Mouse (Mus musculus): ENCODE results near the gene Inha. TPM values are rescaled to one million over a fixed set of nuclear protein-coding genes. Genes with fewer than 3 reads are reported as not detected.

Gene Inha
- polyA plus RNA-seq, 1 experiment from 2014 or later: 11.8 TPM

GRCm38 (mm10) chr1:75532280-75533172, 25.6 kb downstream of the Inha start:
- no peaks in the 10 kb centered on the region for H3K9me3 ChIP-seq
- H3K4me3 ChIP-seq: no peak overlapping the region
- 91% methylated on average over 19 of the region's 19 CpGs for WGBS
- H3K27ac ChIP-seq: no peak overlapping the region
- no peak overlapping the region for H3K4me2 ChIP-seq (replicated peaks)
- H3K27me3 ChIP-seq: no peaks in the 10 kb centered on the region
- no peak for ATAC-seq (ENCODE audit: insufficient number of reproducible peaks, insufficient read depth, low FRiP score, low TSS enrichment)
- H3K4me1 ChIP-seq: no peaks in the 10 kb centered on the region
- H3K9ac ChIP-seq: no peak overlapping the region
- peaks cover 72% of the 10 kb centered on the region for H3K36me3 ChIP-seq

DNA sequence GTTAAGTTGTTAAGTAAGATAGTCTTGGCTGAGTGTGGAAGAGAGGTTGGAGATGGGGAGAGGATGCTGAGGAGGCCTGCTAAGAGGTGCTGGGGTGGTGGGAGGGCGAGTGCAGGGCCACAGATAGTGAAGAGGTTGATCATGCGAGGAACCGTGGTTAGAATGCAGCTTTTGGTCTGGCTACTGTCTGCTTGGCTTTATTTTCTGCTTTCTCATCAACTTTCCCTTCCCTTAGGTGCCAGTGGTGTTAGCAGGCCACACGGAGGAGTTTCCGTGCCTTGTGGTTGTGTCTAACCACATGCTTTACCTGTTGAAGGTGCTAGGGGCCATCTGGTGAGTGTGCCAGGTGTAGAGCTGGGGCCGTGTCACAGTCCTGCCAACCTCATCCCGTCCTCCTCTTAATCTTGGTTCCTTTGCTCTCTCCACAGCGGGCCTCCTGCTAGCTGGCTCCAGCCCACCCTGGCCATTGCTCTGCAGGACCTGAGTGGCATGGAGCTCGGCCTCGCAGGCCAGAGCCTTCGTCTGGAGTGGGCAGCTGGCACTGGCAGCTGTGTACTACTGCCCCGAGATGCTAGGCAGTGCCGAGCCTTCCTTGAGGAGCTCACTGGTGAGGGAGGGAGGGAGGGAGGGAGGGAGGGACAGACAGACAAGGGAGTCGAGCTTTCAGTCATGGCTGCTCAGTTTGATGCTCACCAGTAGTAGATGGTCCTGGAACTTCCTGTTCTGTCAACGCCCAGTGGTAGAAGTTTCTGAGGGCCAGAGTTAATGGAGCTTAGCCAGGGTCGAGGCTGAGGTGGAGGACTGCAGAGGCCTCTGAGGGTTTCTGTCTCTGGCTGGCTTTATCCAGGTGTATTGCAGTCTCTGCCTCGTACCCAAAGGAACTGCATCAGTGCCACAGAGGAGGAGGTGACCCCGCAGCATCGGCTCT, 26.7 kb downstream of the Inha start:
- Histone ChIP-seq H3K36me3 (peaks cover 62% of the 10 kb centered on the region), H3K4me1 (no peaks in the 10 kb centered on the region), H3K4me3 (no peak overlapping the region), H3K9ac (no peak overlapping the region), H3K27me3 (no peaks in the 10 kb centered on the region), H3K4me2 (replicated peaks) (no peak overlapping the region), H3K27ac (no peak overlapping the region), H3K9me3 (no peaks in the 10 kb centered on the region)
- no peak for ATAC-seq (ENCODE audit: insufficient number of reproducible peaks, insufficient read depth, low FRiP score, low TSS enrichment)
- WGBS: 85% methylated on average over 19 of the region's 19 CpGs

DNA sequence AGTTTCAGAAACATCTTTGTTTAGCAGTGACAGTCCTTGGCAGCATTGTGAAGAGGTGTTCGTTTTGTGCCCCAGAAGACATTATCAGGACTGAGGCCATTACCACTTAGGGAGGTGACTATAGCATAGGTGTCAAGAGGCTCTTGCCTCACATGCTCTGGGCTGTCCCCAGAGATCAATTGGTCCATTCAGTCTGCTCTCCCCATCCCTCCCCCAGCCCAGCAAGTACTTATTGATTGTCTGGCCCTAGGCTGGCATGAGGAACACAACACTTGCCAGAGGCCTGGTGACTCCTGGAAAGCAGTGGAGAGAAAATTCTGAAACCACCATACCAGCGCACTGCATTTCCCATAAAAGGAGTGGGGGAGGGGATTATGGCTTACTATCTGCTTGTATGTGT, 30.7 kb downstream of the Inha start:
- Histone ChIP-seq H3K4me2 (replicated peaks) (no peak overlapping the region), H3K9me3 (no peaks in the 10 kb centered on the region), H3K4me3 (no peak overlapping the region), H3K36me3 (peaks cover 41% of the 10 kb centered on the region), H3K27ac (no peak overlapping the region), H3K9ac (no peak overlapping the region), H3K27me3 (no peaks in the 10 kb centered on the region), H3K4me1 (no peaks in the 10 kb centered on the region)
- no peak for ATAC-seq (ENCODE audit: insufficient number of reproducible peaks, insufficient read depth, low FRiP score, low TSS enrichment)
- WGBS: 82% methylated on average over 2 of the region's 2 CpGs

- H3K4me3 ChIP-seq: no peak overlapping the region
- 0 out of 2 replicates have a peak, but pooled peaks cover 3% of the 10 kb centered on the region for H3K9me3 ChIP-seq
- H3K27ac ChIP-seq: no peak overlapping the region
- H3K4me1 ChIP-seq: no peaks in the 10 kb centered on the region
- no peak overlapping the region for H3K4me2 ChIP-seq (replicated peaks)
- ATAC-seq (ENCODE audit: insufficient number of reproducible peaks, insufficient read depth, low FRiP score, low TSS enrichment): no peak
- peaks cover 30% of the 10 kb centered on the region for H3K36me3 ChIP-seq
- H3K9ac ChIP-seq: no peak overlapping the region
- no peaks in the 10 kb centered on the region for H3K27me3 ChIP-seq
- WGBS: 87% methylated on average over 9 of the region's 9 CpGs
These were observed 31.8 kb downstream of the Inha start for GRCm38 (mm10) chr1:75538597-75539190.

DNA sequence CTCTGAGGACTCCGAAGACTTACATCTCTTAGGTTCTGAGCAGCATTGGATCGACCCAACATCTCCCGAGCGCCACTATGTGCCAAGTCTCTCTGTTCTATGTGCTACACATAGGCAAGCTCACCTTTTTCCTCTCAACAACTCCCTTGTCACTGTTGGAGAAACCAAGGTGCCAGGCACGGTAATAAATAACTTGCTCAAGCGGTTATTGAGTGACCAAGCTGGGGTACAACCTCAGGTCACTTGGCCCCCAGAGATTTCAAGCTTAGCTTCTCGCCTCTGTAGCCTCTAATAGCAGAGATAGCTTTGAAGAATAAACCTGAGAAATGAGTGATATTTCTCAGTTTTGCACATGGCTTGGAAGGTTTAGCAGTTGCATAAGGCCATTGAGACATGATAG, 34.6 kb downstream of the Inha start:
- Histone ChIP-seq H3K4me3 (no peak overlapping the region), H3K27ac (no peak overlapping the region), H3K36me3 (peaks cover 5% of the 10 kb centered on the region), H3K4me2 (replicated peaks) (no peak overlapping the region), H3K4me1 (0 out of 2 replicates have a peak, but pooled peaks cover 5% of the 10 kb centered on the region), H3K9me3 (0 out of 2 replicates have a peak, but pooled peaks cover 3% of the 10 kb centered on the region), H3K27me3 (no peaks in the 10 kb centered on the region), H3K9ac (no peak overlapping the region)
- WGBS: 93% methylated on average over 7 of the region's 7 CpGs
- no peak for ATAC-seq (ENCODE audit: insufficient number of reproducible peaks, insufficient read depth, low FRiP score, low TSS enrichment)

- 87% methylated on average over 6 of the region's 6 CpGs for WGBS
- no peak overlapping the region for H3K27ac ChIP-seq
- no peak overlapping the region for H3K9ac ChIP-seq
- H3K9me3 ChIP-seq: 0 out of 2 replicates have a peak, but pooled peaks cover 3% of the 10 kb centered on the region
- peaks cover 14% of the 10 kb centered on the region for H3K36me3 ChIP-seq
- no peaks in the 10 kb centered on the region for H3K27me3 ChIP-seq
- H3K4me3 ChIP-seq: no peak overlapping the region
- ATAC-seq (ENCODE audit: insufficient number of reproducible peaks, insufficient read depth, low FRiP score, low TSS enrichment): no peak
- no peak overlapping the region for H3K4me2 ChIP-seq (replicated peaks)
- H3K4me1 ChIP-seq: peaks cover 13% of the 10 kb centered on the region
These were observed 37.5 kb downstream of the Inha start for GRCm38 (mm10) chr1:75544351-75544750.

GRCm38 (mm10) chr1:75545965-75546956, 39.4 kb downstream of the Inha start, which contains the start of gene Slc4a3:
Slc4a3 (plus strand) TSS chr1:75546266.
- peak; percentile 71 for ATAC-seq (ENCODE audit: insufficient number of reproducible peaks, insufficient read depth, low FRiP score, low TSS enrichment)
- Histone ChIP-seq H3K4me2 (replicated peaks) (peak within 1 kb of the TSS; percentile 68), H3K9ac (peak within 1 kb of the TSS; percentile 81), H3K4me3 (peak within 1 kb of the TSS; percentile 75), H3K27me3 (no peaks in the 10 kb centered on the region), H3K4me1 (peaks cover 13% of the 10 kb centered on the region), H3K27ac (peak within 1 kb of the TSS; percentile 82), H3K36me3 (peaks cover 27% of the 10 kb centered on the region), H3K9me3 (0 out of 2 replicates have a peak, but pooled peaks cover 3% of the 10 kb centered on the region)
- 1% methylated on average over 54 of the region's 64 CpGs for WGBS

GRCm38 (mm10) chr1:75547351-75547750, 40.5 kb downstream of the Inha start:
- H3K9me3 ChIP-seq: 0 out of 2 replicates have a peak, but pooled peaks cover 3% of the 10 kb centered on the region
- H3K27ac ChIP-seq: 0 out of 2 replicates have a peak overlapping the region, but pooled peaks have one; percentile 82
- no peaks in the 10 kb centered on the region for H3K27me3 ChIP-seq
- WGBS: 92% methylated on average over 13 of the region's 13 CpGs
- H3K4me1 ChIP-seq: peaks cover 13% of the 10 kb centered on the region
- H3K4me2 ChIP-seq (replicated peaks): peak overlapping the region; percentile 68
- ATAC-seq (ENCODE audit: insufficient number of reproducible peaks, insufficient read depth, low FRiP score, low TSS enrichment): no peak
- peaks cover 38% of the 10 kb centered on the region for H3K36me3 ChIP-seq
- no peak overlapping the region; the same call in 1 of the 2 replicates for H3K4me3 ChIP-seq
- no peak overlapping the region for H3K9ac ChIP-seq

DNA sequence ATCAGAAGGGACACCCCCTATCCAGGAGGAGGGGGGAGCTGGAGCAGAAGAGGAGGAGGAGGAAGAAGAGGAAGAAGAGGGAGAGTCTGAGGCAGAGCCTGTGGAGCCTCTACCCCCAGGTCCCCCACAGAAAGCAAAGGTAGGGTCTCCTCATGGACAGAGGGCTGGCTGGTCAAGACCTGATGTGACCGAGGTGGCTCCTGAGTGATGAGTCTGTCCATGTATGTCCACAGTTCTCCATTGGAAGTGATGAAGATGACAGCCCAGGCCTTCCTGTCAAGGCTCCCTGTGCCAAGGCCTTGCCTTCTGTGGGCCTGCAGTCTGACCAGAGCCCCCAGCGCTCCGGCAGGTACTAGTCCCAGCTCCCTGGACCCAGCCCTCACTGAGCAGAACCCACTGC, 41.2 kb downstream of the Inha start:
- no peak overlapping the region for H3K4me3 ChIP-seq

DNA sequence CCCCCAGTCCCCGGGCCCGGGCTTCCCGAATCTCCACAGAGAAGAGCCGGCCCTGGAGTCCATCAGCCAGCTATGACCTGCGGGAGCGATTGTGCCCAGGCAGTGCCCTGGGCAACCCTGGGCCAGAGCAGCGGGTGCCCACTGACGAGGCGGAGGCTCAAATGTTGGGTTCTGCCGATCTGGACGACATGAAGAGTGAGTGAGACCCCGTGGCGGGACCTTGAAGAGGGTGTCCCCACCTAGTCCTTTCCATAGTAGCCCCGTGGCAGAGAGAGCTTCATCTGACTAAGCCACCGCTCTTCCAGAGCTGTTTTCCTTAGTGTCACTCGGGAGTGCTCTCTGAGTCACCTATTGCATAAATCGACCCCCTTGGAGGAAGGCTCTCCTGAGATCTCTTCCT, 42.0 kb downstream of the Inha start:
- ATAC-seq (ENCODE audit: insufficient number of reproducible peaks, insufficient read depth, low FRiP score, low TSS enrichment): no peak
- Histone ChIP-seq H3K4me3 (no peak overlapping the region), H3K9ac (no peak overlapping the region), H3K4me2 (replicated peaks) (no peak overlapping the region), H3K27me3 (no peaks in the 10 kb centered on the region), H3K27ac (no peak overlapping the region), H3K4me1 (peaks cover 13% of the 10 kb centered on the region), H3K36me3 (peaks cover 53% of the 10 kb centered on the region), H3K9me3 (no peaks in the 10 kb centered on the region)
- 90% methylated on average over 17 of the region's 17 CpGs for WGBS

More for the DNA sequence above, 41.2 kb downstream of the Inha start:
- 94% methylated on average over 3 of the region's 3 CpGs for WGBS
- Histone ChIP-seq H3K9me3 (no peaks in the 10 kb centered on the region), H3K36me3 (peaks cover 45% of the 10 kb centered on the region), H3K9ac (no peak overlapping the region), H3K27me3 (no peaks in the 10 kb centered on the region), H3K27ac (no peak overlapping the region), H3K4me2 (replicated peaks) (no peak overlapping the region), H3K4me1 (peaks cover 13% of the 10 kb centered on the region)
- ATAC-seq (ENCODE audit: insufficient number of reproducible peaks, insufficient read depth, low FRiP score, low TSS enrichment): no peak

All from embryonic facial prominence, embryonic 12.5 days (tissue).